Mouse (Mus musculus) spleen, adult 18-20 months (tissue): Measurements from ENCODE around the gene Pccb.
A peak's percentile ranks its signal among the peaks of the same experiment; 100 is the strongest.

Experiments used
- DNase-seq, 2 experiments: peaks; one replicate each; pipeline ENCODE4 v3.0.0; 2022; ENCODE audit warnings: mixed read lengths in 2 of 2

Pccb gene

GRCm38 (mm10) chr9:101034448-101035098 lies at the start of gene Pccb:
Gene Pccb, minus strand, starts transcription at chr9:101034898.
- peak; percentile 93 to 94 for DNase-seq

DNA sequence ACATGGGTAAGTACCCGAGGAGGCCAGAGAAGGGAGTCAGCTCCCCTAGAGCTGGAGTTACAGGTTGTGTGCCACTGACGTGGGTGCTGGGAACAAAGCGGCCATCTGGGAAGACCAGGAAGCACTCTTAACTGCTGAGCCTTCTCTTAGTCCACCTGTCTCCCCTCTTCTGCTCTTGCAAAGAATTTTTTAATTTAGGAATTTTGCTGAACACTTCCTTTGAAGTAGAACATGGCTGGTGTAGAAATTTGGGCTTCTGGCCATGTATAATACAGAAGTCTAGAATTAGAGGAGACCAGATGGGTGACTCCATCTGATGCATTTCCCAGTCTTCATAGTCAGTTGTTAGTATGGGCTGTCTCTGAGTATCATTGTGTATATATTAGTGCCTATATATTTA lies 49.0 kb upstream of the Pccb start:
- no peak for DNase-seq

GRCm38 (mm10) chr9:101080046-101080685 lies 45.5 kb upstream of the Pccb start:
- no peak for DNase-seq

- no peak for DNase-seq
These were observed 43.9 kb upstream of the Pccb start for GRCm38 (mm10) chr9:101078579-101078978.

- DNase-seq = no peak
These were observed 42.8 kb upstream of the Pccb start for GRCm38 (mm10) chr9:101077486-101077885.

- no peak for DNase-seq
These were observed 41.6 kb upstream of the Pccb start for GRCm38 (mm10) chr9:101076095-101076875.

GRCm38 (mm10) chr9:101075694-101076093 lies 41.0 kb upstream of the Pccb start:
- DNase-seq = no peak

DNA sequence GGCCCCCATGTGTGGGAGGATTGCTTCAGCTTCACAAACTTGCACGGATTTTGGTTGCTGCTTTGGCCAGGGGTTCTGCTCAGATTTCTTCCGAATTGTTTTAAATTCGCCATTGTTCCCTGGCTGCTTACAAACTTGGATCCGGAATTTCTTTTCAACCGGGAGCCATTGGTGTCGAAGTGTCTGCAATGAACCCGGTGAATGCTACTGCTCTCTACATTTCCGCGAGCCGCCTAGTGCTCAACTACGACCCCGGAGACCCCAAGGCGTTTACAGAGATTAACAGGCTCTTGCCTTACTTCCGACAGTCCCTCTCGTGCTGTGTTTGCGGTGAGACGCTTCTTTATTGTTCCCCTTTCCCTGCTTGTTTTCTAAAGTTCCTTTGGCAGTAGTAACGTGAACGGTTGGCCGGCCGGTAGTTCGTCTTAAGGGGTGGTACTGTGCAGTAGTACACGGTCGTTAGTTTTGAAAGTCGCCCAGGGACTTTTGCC lies 40.4 kb upstream of the Pccb start:
- peak; percentile 25 to 40 for DNase-seq

DNA sequence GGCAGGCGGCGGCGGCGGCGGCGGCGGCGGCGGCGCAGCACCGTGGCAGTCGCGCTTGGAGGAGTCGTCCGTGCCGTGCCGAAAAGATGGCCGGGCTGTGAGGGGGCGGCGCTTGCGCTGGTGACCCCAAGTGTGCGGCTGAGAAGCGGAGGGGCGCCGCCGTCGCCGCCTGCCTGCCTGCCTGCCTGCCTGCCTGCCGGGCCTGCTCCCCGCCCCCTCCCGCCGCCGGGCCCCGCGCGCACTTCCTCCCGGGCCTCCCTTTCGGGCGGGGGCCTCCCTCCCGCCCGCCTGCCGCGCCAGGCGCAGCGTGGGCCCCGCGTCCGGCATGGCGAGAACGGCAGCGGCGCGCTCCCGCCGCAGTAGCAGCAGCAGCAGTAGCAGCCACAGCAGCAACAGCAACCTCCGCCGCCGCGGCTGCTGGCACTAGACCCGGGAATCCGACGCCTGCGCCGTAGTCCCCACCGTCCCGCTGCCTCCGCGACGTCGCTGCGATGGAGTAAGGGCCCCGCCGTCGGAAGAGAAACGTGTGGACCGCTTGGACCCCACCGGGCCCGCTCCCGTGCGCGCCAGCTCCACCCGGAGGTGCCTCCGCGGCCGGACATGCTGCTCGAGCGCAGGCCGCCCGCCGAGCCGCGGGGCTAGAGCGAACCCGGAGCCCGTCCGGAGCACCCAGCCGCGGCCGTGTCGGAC lies 39.8 kb upstream of the Pccb start:
- DNase-seq = peak; percentile 88 to 90

DNA sequence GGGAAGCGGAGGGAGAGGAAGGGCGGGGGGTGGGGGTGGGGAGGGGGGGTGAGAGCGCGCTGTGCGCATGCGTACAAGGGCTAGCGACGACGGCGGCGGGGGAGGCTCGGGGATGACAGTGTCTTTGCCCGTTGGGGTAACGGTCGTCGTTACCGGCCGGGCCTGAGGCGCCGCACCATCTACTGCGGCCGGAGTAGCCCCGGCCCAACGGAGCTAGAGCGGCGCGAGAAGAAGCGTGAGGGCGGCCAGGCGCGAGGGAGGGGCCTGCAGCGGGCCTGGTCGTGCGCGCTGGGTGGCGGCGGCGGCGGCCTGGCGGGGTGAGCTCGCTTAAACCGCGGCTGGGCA lies 39.3 kb upstream of the Pccb start, which contains the start of gene Msl2:
Gene Msl2, plus strand, starts transcription at position 115 of the 345 bp plus-strand sequence.
- no peak for DNase-seq

- peak; percentile 99 for DNase-seq
These were observed 38.6 kb upstream of the Pccb start for GRCm38 (mm10) chr9:101073041-101073986.

GRCm38 (mm10) chr9:101072506-101072905 lies 37.8 kb upstream of the Pccb start:
- DNase-seq = no peak

- no peak for DNase-seq
These were observed 35.1 kb upstream of the Pccb start for GRCm38 (mm10) chr9:101069781-101070180.

- DNase-seq = no peak
These were observed 30.4 kb upstream of the Pccb start for GRCm38 (mm10) chr9:101065076-101065602.

DNA sequence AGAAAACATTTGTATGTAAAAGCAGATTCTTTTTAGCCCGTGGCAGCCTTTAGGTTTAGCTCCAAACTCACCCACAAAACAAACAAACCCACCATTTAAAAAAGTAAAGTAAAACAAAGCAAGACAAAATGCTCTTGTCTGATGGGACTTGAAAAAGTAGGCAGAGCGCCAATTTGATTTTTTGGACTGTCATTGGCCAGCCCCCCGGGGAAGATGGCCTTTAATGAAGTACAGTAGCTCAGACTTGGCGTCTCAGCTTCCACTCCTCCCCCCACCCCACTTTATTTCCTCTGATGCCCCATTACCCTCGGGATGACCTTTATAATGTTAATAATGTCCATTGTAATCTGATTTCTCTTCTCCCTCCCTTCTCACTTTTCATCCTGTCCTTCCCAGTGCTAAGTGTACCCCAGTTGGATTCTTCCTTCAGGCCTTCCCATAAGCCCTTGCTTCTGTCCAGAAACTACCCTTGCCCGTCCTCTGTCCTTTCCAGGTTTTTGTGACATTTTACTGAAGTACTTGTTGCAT lies 27.6 kb upstream of the Pccb start:
- no peak for DNase-seq

GRCm38 (mm10) chr9:101061035-101061434 lies 26.3 kb upstream of the Pccb start:
- DNase-seq = peak in 1 of 2 experiments; percentile 20

- no peak for DNase-seq
These were observed 22.5 kb upstream of the Pccb start for GRCm38 (mm10) chr9:101057156-101057555.

- DNase-seq = no peak
These were observed 18.6 kb upstream of the Pccb start for GRCm38 (mm10) chr9:101053279-101053678.

DNA sequence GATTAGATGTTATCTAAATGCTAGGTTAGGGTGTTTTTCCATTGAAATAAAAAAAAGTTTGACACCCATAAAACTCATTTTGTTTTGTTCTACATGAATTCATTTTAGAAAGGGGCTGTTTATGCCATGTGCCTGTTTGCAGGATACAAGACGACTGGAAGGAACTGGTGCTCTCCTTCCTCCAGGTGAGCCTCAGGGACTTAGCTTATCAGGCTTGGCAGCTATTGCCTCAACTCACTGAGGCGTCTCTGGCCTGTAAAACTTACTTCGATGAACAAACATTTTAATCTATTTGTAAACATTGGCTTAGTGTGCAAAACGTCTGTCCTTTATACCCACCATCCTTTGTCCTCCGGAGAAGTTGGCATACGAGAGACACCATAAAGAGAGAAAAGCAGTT lies 18.0 kb upstream of the Pccb start:
- no peak for DNase-seq

GRCm38 (mm10) chr9:101052007-101052406 lies 17.3 kb upstream of the Pccb start:
- DNase-seq = no peak

GRCm38 (mm10) chr9:101045710-101046338 lies 11.1 kb upstream of the Pccb start:
- no peak for DNase-seq
